Mouse (Mus musculus) v-Abl transformed pro-B cells (cell line): ENCODE results near the gene Wdtc1.

ENCODE experiments used
- in situ Hi-C, 2 experiments: fragments of 400-800 bp; cut with MboI; formaldehyde crosslinking; loops; one replicate each; pipeline ENCODE4 v1.15.1; 2025; ENCODE audit not compliant: unreplicated experiment in 2 of 2

The Wdtc1 gene

GRCm38 (mm10) chr4:133378236-133379045 lies 25.2 kb upstream of the Wdtc1 start:
- in situ Hi-C loops = no loop called here

- in situ Hi-C loops = no loop called here
These were observed 22.7 kb upstream of the Wdtc1 start for GRCm38 (mm10) chr4:133375812-133376577.

- in situ Hi-C loops = loop anchor here (5.0 kb wide), 1 partner anchor 38 kb away; no protein-coding TSS in a partner anchor
These were observed 20.7 kb upstream of the Wdtc1 start for GRCm38 (mm10) chr4:133374011-133374410.

GRCm38 (mm10) chr4:133372278-133372665 lies 19.0 kb upstream of the Wdtc1 start:
- in situ Hi-C loops = loop anchor here (5.0 kb wide), 1 partner anchor 40 kb away; no protein-coding TSS in a partner anchor

- in situ Hi-C loops = loop anchor here (5.0 kb wide), 1 partner anchor 41 kb away; no protein-coding TSS in a partner anchor
These were observed 18.5 kb upstream of the Wdtc1 start for GRCm38 (mm10) chr4:133371621-133372277.

- in situ Hi-C loops = loop anchor here (5.0 kb wide), 1 partner anchor 42 kb away; no protein-coding TSS in a partner anchor
These were observed 17.3 kb upstream of the Wdtc1 start for GRCm38 (mm10) chr4:133370298-133371274.

GRCm38 (mm10) chr4:133369553-133370297 lies 16.4 kb upstream of the Wdtc1 start, which contains the start of gene Slc9a1:
Gene Slc9a1 (plus strand): TSS chr4:133369706.
- in situ Hi-C loops = loop anchor here (5.0 kb wide), 1 partner anchor 43 kb away; no protein-coding TSS in a partner anchor

GRCm38 (mm10) chr4:133354641-133355040 lies 1.4 kb upstream of the Wdtc1 start:
- in situ Hi-C loops = no loop called here

- in situ Hi-C loops = no loop called here
These were observed 484 bp downstream of the Wdtc1 start for GRCm38 (mm10) chr4:133352797-133353196.

GRCm38 (mm10) chr4:133348051-133348775 lies 5.1 kb downstream of the Wdtc1 start:
- in situ Hi-C loops = loop anchor here (5.0 kb wide), 2 partner anchors 41 to 74 kb away; no protein-coding TSS in a partner anchor

GRCm38 (mm10) chr4:133347624-133348023 lies 5.7 kb downstream of the Wdtc1 start:
- in situ Hi-C loops = loop anchor here (5.0 kb wide), 2 partner anchors 40 to 75 kb away; no protein-coding TSS in a partner anchor

GRCm38 (mm10) chr4:133346577-133346976 lies 6.7 kb downstream of the Wdtc1 start:
- in situ Hi-C loops = loop anchor here (5.0 kb wide), 2 partner anchors 39 to 76 kb away; no protein-coding TSS in a partner anchor

- in situ Hi-C loops = loop anchor here (5.0 kb wide), 2 partner anchors 38 to 77 kb away; no protein-coding TSS in a partner anchor
These were observed 7.6 kb downstream of the Wdtc1 start for GRCm38 (mm10) chr4:133345702-133346101.

- in situ Hi-C loops = no loop called here
These were observed 9.2 kb downstream of the Wdtc1 start for GRCm38 (mm10) chr4:133344112-133344511.

GRCm38 (mm10) chr4:133340217-133340616 lies 13.1 kb downstream of the Wdtc1 start:
- in situ Hi-C loops = no loop called here

GRCm38 (mm10) chr4:133339148-133339749 lies 14.0 kb downstream of the Wdtc1 start:
- in situ Hi-C loops = no loop called here

- in situ Hi-C loops = no loop called here
These were observed 14.7 kb downstream of the Wdtc1 start for GRCm38 (mm10) chr4:133338521-133339095.
